Mouse (Mus musculus) right cerebral cortex, postnatal 36 days (tissue): ENCODE results near the gene Arl15.

ENCODE experiments used
- DNase-seq, 2 experiments: peaks; one replicate each; pipeline ENCODE4 v3.0.0; 2022; ENCODE audit warnings: low spot score in 2 of 2, mixed read lengths in 1 of 2

The Arl15 gene

GRCm38 (mm10) chr13:114096386-114096785 lies 302.1 kb downstream of the Arl15 start:
- no peak for DNase-seq

GRCm38 (mm10) chr13:114101155-114101554 lies 306.9 kb downstream of the Arl15 start:
- no peak for DNase-seq

GRCm38 (mm10) chr13:114106083-114106482 lies 311.8 kb downstream of the Arl15 start:
- no peak for DNase-seq

GRCm38 (mm10) chr13:114107499-114107898 lies 313.2 kb downstream of the Arl15 start:
- DNase-seq = no peak

- no peak for DNase-seq
Observed at GRCm38 (mm10) chr13:114109441-114109840, 315.1 kb downstream of the Arl15 start.

- no peak for DNase-seq
Observed at GRCm38 (mm10) chr13:114109845-114110244, 315.5 kb downstream of the Arl15 start.

GRCm38 (mm10) chr13:114113516-114113915 lies 319.2 kb downstream of the Arl15 start:
- no peak for DNase-seq

GRCm38 (mm10) chr13:114114586-114114985 lies 320.3 kb downstream of the Arl15 start:
- DNase-seq = no peak

GRCm38 (mm10) chr13:114115106-114115505 lies 320.8 kb downstream of the Arl15 start:
- no peak for DNase-seq

GRCm38 (mm10) chr13:114118104-114118830 lies 324.0 kb downstream of the Arl15 start:
- no peak for DNase-seq

GRCm38 (mm10) chr13:114119816-114120215 lies 325.5 kb downstream of the Arl15 start:
- DNase-seq = no peak

- no peak for DNase-seq
Observed at GRCm38 (mm10) chr13:114121591-114121990, 327.3 kb downstream of the Arl15 start.

GRCm38 (mm10) chr13:114123391-114123790 lies 329.1 kb downstream of the Arl15 start:
- no peak for DNase-seq

- no peak for DNase-seq
Observed at GRCm38 (mm10) chr13:114124385-114124784, 330.1 kb downstream of the Arl15 start.

- DNase-seq = no peak
Observed at GRCm38 (mm10) chr13:114124991-114125390, 330.7 kb downstream of the Arl15 start.

GRCm38 (mm10) chr13:114128366-114128765 lies 334.1 kb downstream of the Arl15 start:
- DNase-seq = no peak

- no peak for DNase-seq
Observed at GRCm38 (mm10) chr13:114129986-114130385, 335.7 kb downstream of the Arl15 start.

- DNase-seq = no peak
Observed at GRCm38 (mm10) chr13:114130566-114131319, 336.4 kb downstream of the Arl15 start.

GRCm38 (mm10) chr13:114138921-114139320 lies 344.6 kb downstream of the Arl15 start:
- peak in 1 of 2 experiments; percentile 59 for DNase-seq

- DNase-seq = no peak
Observed at GRCm38 (mm10) chr13:114139570-114139969, 345.3 kb downstream of the Arl15 start.

GRCm38 (mm10) chr13:114142826-114143225 lies 348.5 kb downstream of the Arl15 start:
- DNase-seq = no peak

GRCm38 (mm10) chr13:114143247-114143646 lies 348.9 kb downstream of the Arl15 start:
- DNase-seq = no peak
